41 mouse cellular contexts compared by ENCODE assay signal in genomic region chr1:133346531-133346930, GRCm38 (mm10). TPM values are rescaled to one million over a fixed set of nuclear protein-coding genes. Genes with fewer than 3 reads are reported as not detected.
"Had no signal": no experiment of that assay in that cellular context is flagged by ENCODE, and none has a peak within 500 bp of the region (broad histone marks: within the 10 kb centered on the region; RNA-seq: fewer than 3 reads in every experiment).

No protein-coding gene starts in this region.

- H3K4me1 ChIP-seq: hindbrain, embryonic 15.5 days; limb, embryonic 12.5 days had no signal

- H3K9ac ChIP-seq: heart, embryonic 13.5 days; heart, embryonic 15.5 days; hindbrain, embryonic 13.5 days; hindbrain, embryonic 15.5 days; limb, embryonic 12.5 days had no signal

- H3K9me3 ChIP-seq: heart, embryonic 13.5 days; heart, embryonic 15.5 days; hindbrain, embryonic 13.5 days; hindbrain, embryonic 15.5 days; limb, embryonic 10.5 days; limb, embryonic 12.5 days had no signal

- ATAC-seq: hindbrain, postnatal 0 days; intestine, embryonic 16.5 days had no signal

- H3K4me3 ChIP-seq: gastrocnemius, adult 2 months; heart, adult 2 months; heart, embryonic 13.5 days; heart, embryonic 15.5 days; hindbrain, embryonic 13.5 days; hindbrain, embryonic 15.5 days; limb, embryonic 10.5 days; limb, embryonic 12.5 days had no signal

- H3K36me3 ChIP-seq: heart, embryonic 13.5 days; heart, embryonic 15.5 days; hindbrain, embryonic 13.5 days; hindbrain, embryonic 15.5 days; limb, embryonic 10.5 days; limb, embryonic 12.5 days had no signal

- H3K27ac ChIP-seq: gastrocnemius, adult 2 months; heart, adult 2 months; heart, embryonic 13.5 days; heart, embryonic 15.5 days; hindbrain, embryonic 13.5 days; hindbrain, embryonic 15.5 days; hindbrain, postnatal 0 days; limb, embryonic 10.5 days; limb, embryonic 12.5 days had no signal

- H3K4me2 ChIP-seq: heart, embryonic 11.5 days; heart, embryonic 13.5 days; heart, embryonic 15.5 days; hindbrain, embryonic 13.5 days; hindbrain, embryonic 15.5 days; limb, embryonic 12.5 days; liver, embryonic 11.5 days had no signal

- DNase-seq: gastrocnemius, adult 2 months; gastrocnemius, postnatal 10 days; gastrocnemius, postnatal 25 days; heart, adult 2 months; heart, postnatal 14 days; heart, postnatal 36 days; kidney, adult 11 months; kidney, adult 8-10 months; kidney, postnatal 10 days; kidney, postnatal 25 days; layer of hippocampus, adult 9-11 months; layer of hippocampus, postnatal 36 days; liver had no signal

- H3K27me3 ChIP-seq: hindbrain, embryonic 13.5 days; hindbrain, embryonic 15.5 days had no signal

RNA-seq across cellular contexts. Expression of gene Ren1, which starts 3.8 kb away (rescaled TPM):
- total RNA-seq: gastrocnemius, postnatal 10 days; gastrocnemius, postnatal 25 days; gastrocnemius, postnatal 4 days; granulocyte monocyte progenitor cell, adult 5-6 weeks; hematopoietic stem cell, adult 5-6 weeks; layer of hippocampus, adult 8-10 months; layer of hippocampus, postnatal 36 days; left cerebral cortex, adult 18-20 months; left cerebral cortex, adult 8-10 months; left cerebral cortex, postnatal 14 days; left cerebral cortex, postnatal 36 days had no signal
- polyA plus RNA-seq: frontal cortex, adult 2 months; heart, embryonic 11.5 days; limb, embryonic 10.5 days; limb, embryonic 12.5 days had no signal

RNA-seq across cellular contexts. Expression of gene Etnk2, which starts 16.8 kb away (rescaled TPM):
- total RNA-seq: granulocyte monocyte progenitor cell, adult 5-6 weeks; hematopoietic stem cell, adult 5-6 weeks had no signal

RNA-seq across cellular contexts. Expression of gene Kiss1, which starts 24.9 kb away (rescaled TPM):
- total RNA-seq: gastrocnemius, adult 2 months; gastrocnemius, postnatal 10 days; gastrocnemius, postnatal 25 days; gastrocnemius, postnatal 4 days; granulocyte monocyte progenitor cell, adult 5-6 weeks; heart, adult 2 months; heart, postnatal 14 days; heart, postnatal 36 days; hematopoietic stem cell, adult 5-6 weeks; hindbrain, postnatal 0 days; layer of hippocampus, adult 18-20 months; layer of hippocampus, adult 8-10 months; layer of hippocampus, postnatal 14 days; layer of hippocampus, postnatal 36 days; left cerebral cortex, adult 18-20 months; left cerebral cortex, adult 8-10 months; left cerebral cortex, postnatal 36 days had no signal
- polyA plus RNA-seq: heart, adult 2 months; heart, embryonic 11.5 days; heart, embryonic 13.5 days; heart, embryonic 15.5 days; heart, postnatal 0 days; hindbrain, embryonic 11.5 days; hindbrain, postnatal 0 days; intestine, embryonic 14.5 days; intestine, embryonic 16.5 days; kidney, embryonic 14.5 days; kidney, embryonic 16.5 days; large intestine, adult 2 months; limb, embryonic 10.5 days; limb, embryonic 12.5 days; limb, embryonic 14.5 days; liver, embryonic 11.5 days had no signal

RNA-seq across cellular contexts. Expression of gene Golt1a, which starts 36.9 kb away (rescaled TPM):
- total RNA-seq: gastrocnemius, adult 2 months; gastrocnemius, postnatal 10 days; gastrocnemius, postnatal 25 days; gastrocnemius, postnatal 4 days; granulocyte monocyte progenitor cell, adult 5-6 weeks; heart, adult 2 months; heart, postnatal 14 days; heart, postnatal 36 days; hematopoietic stem cell, adult 5-6 weeks; hindbrain, postnatal 0 days; layer of hippocampus, adult 18-20 months; layer of hippocampus, adult 8-10 months; layer of hippocampus, postnatal 14 days; layer of hippocampus, postnatal 36 days had no signal
- polyA plus RNA-seq: heart, embryonic 11.5 days; heart, embryonic 15.5 days; heart, postnatal 0 days; hindbrain, embryonic 11.5 days; hindbrain, embryonic 13.5 days; hindbrain, embryonic 15.5 days; limb, embryonic 10.5 days; limb, embryonic 12.5 days; limb, embryonic 14.5 days had no signal
